Comparison of ENCODE assay signal across 11 mouse cellular contexts in genomic region chr19:32179514-32179913, GRCm38 (mm10).
A peak's percentile ranks its signal among the peaks of the same experiment; 100 is the strongest.
DNase-seq lines count a peak whose midpoint lies in the region; ATAC-seq and TF ChIP-seq lines count a peak whose summit lies in the region.
"Had no signal": no experiment of that assay in that cellular context is flagged by ENCODE, and none has a peak within 500 bp of the region (broad histone marks: within the 10 kb centered on the region; RNA-seq: fewer than 3 reads in every experiment).

No protein-coding gene starts in this region.

- peaks cover 6% of the 10 kb centered on the region; the same call in 1 of the 2 replicates for H3K79me2 ChIP-seq in MEL (ENCODE audit: control insufficient read depth, insufficient read depth, low read length, poor library complexity)

- no peak for DNase-seq in kidney, adult 2 months
- no peak for DNase-seq in kidney, adult 11 months
- no peak for DNase-seq in MEL (ENCODE audit: low read depth, low spot score)
- DNase-seq in liver, embryonic 13.5 days = no peak
- DNase-seq in urinary bladder, postnatal 10 days (ENCODE audit: low spot score) = no peak
- DNase-seq: gastrocnemius, postnatal 10 days; right cerebral cortex, postnatal 14 days had no signal

- TF ChIP-seq POLR2A in kidney, adult 2 months (IDR thresholded peaks at IDR 0.05; ENCODE audit: low read depth, low read length) = no peak
- no peak for TF ChIP-seq POLR2A in MEL (IDR thresholded peaks at IDR 0.05; ENCODE audit: control insufficient read depth in 1 of 2, insufficient read depth in 1 of 2, low read depth in 1 of 2, low read length in 2 of 2, poor library complexity in 1 of 2)
- TF ChIP-seq POLR2A in bone marrow macrophage, adult 2 months (IDR thresholded peaks at IDR 0.05; ENCODE audit: borderline replicate concordance, low read depth, low read length) = no peak

- no peaks in the 10 kb centered on the region for H3K27me3 ChIP-seq in kidney, adult 2 months (replicated peaks; ENCODE audit: control insufficient read depth, insufficient read depth, low read length)
- no peaks in the 10 kb centered on the region for H3K27me3 ChIP-seq in MEL (ENCODE audit: control insufficient read depth in 1 of 2, insufficient read depth in 2 of 2, low read length in 2 of 2)
- no peaks in the 10 kb centered on the region for H3K27me3 ChIP-seq in liver, embryonic 13.5 days

- no peak for TF ChIP-seq CTCF in kidney, adult 2 months (conservative IDR thresholded peaks at IDR 0.05; ENCODE audit: insufficient read depth, insufficient read length, low read depth, low read length)
- no peak for TF ChIP-seq CTCF in MEL (IDR thresholded peaks at IDR 0.05 in 2 of 3, conservative IDR thresholded peaks at IDR 0.05 in 1 of 3; ENCODE audit: control insufficient read depth in 1 of 3, insufficient read depth in 1 of 3, low read depth in 2 of 3, low read length in 3 of 3, poor library complexity in 1 of 3, severe bottlenecking in 1 of 3)
- no peak for TF ChIP-seq CTCF in bone marrow macrophage, adult 2 months (IDR thresholded peaks at IDR 0.05; ENCODE audit: low read depth, low read length)

- no peak overlapping the region for H3K4me3 ChIP-seq in kidney, adult 2 months (ENCODE audit: insufficient read depth, low read depth, low read length)
- 0 out of 4 replicates have a peak overlapping the region, but pooled peaks of 1 of the 2 experiments have one; percentile 43 for H3K4me3 ChIP-seq in MEL (ENCODE audit: control insufficient read depth in 1 of 2, insufficient read depth in 1 of 2, low read depth in 2 of 2, low read length in 2 of 2)
- H3K4me3 ChIP-seq in bone marrow macrophage, adult 2 months (ENCODE audit: insufficient read depth, low read length) = no peak overlapping the region
- H3K4me3 ChIP-seq in liver, embryonic 13.5 days (replicated peaks) = peak overlapping the region; percentile 40

- H3K36me3 ChIP-seq in kidney, adult 2 months (ENCODE audit: control insufficient read depth, insufficient read depth, low read length) = no peaks in the 10 kb centered on the region
- H3K36me3 ChIP-seq in MEL (ENCODE audit: control insufficient read depth in 1 of 2, insufficient read depth in 2 of 2, low read length in 2 of 2) = peaks cover 0 to 38% of the 10 kb centered on the region in 2 experiments; a peak in 2 of 4 replicates
- 0 out of 2 replicates have a peak, but pooled peaks cover 7% of the 10 kb centered on the region for H3K36me3 ChIP-seq in liver, embryonic 13.5 days

- H3K27ac ChIP-seq in kidney, adult 2 months (ENCODE audit: insufficient read depth, low read depth, low read length) = peak overlapping the region; percentile 98
- H3K27ac ChIP-seq in MEL (ENCODE audit: control insufficient read depth, low read depth, low read length) = peak overlapping the region; percentile 3; the same call in 1 of the 2 replicates
- H3K27ac ChIP-seq in bone marrow macrophage, adult 2 months (ENCODE audit: insufficient read depth, low read depth, low read length) = peak overlapping the region; percentile 90
- peak overlapping the region; percentile 99 for H3K27ac ChIP-seq in liver, embryonic 13.5 days

- ATAC-seq in liver, embryonic 13.5 days (ENCODE audit: low read depth) = no peak; the same call in 1 of the 2 replicates
- no peak for ATAC-seq in frontal cortex, adult (ENCODE audit: low TSS enrichment)
- no peak for ATAC-seq in inflammation-experienced regulatory T-cells, adult 6 months
- ATAC-seq: activated CD4-positive, CD25-positive, alpha-beta regulatory T cell, adult 4 months had no signal

- no peak for TF ChIP-seq EP300 in MEL (IDR thresholded peaks at IDR 0.05; ENCODE audit: low read depth in 1 of 2, low read length in 2 of 2)

- peak overlapping the region; percentile 55 for H3K9ac ChIP-seq in MEL (ENCODE audit: control insufficient read depth, low read depth, low read length, poor library complexity, severe bottlenecking)
- peak overlapping the region; percentile 69 for H3K9ac ChIP-seq in liver, embryonic 13.5 days

- no peak for TF ChIP-seq RAD21 in MEL (IDR thresholded peaks at IDR 0.05; ENCODE audit: low read depth, low read length)

- WGBS in kidney, adult 2 months = 20% methylated on average over 4 of the region's 4 CpGs
- 55% methylated on average over 4 of the region's 4 CpGs for WGBS in liver, embryonic 13.5 days (ENCODE audit: insufficient replicate concordance)

- peaks cover 38% of the 10 kb centered on the region for H3K4me1 ChIP-seq in kidney, adult 2 months (ENCODE audit: control insufficient read depth, insufficient read depth, low read length)
- H3K4me1 ChIP-seq in MEL (ENCODE audit: control insufficient read depth in 1 of 2, insufficient read depth in 2 of 2, low read length in 2 of 2) = peaks cover 21 to 38% of the 10 kb centered on the region in 2 experiments
- H3K4me1 ChIP-seq in bone marrow macrophage, adult 2 months (ENCODE audit: control insufficient read depth, insufficient read depth, low read length) = peaks cover 55% of the 10 kb centered on the region
- H3K4me1 ChIP-seq in liver, embryonic 13.5 days (replicated peaks) = peaks cover 99% of the 10 kb centered on the region

- peak overlapping the region; percentile 74 for H3K4me2 ChIP-seq in liver, embryonic 13.5 days

- no peaks in the 10 kb centered on the region for H3K9me3 ChIP-seq in MEL (replicated peaks; ENCODE audit: insufficient read depth, low read length)
- H3K9me3 ChIP-seq in liver, embryonic 13.5 days (replicated peaks) = no peaks in the 10 kb centered on the region

TF ChIP-seq in MEL, 35 proteins besides CTCF, POLR2A, EP300 and RAD21:
- TF ChIP-seq ZC3H11A (IDR thresholded peaks at IDR 0.05; ENCODE audit: low read depth, low read length) (no peak), TAL1 (IDR thresholded peaks at IDR 0.05; ENCODE audit: low read length) (no peak), GABPA (IDR thresholded peaks at IDR 0.05; ENCODE audit: low read depth, low read length) (no peak), KAT2A (conservative IDR thresholded peaks at IDR 0.05; ENCODE audit: low read depth, low read length) (no peak), SIN3A (IDR thresholded peaks at IDR 0.05; ENCODE audit: low read length) (no peak), USF2 (IDR thresholded peaks at IDR 0.05; ENCODE audit: borderline replicate concordance in 1 of 2, insufficient read depth in 1 of 2, low read depth in 1 of 2, low read length in 2 of 2) (no peak), POLR2AphosphoS2 (IDR thresholded peaks at IDR 0.05; ENCODE audit: low read length) (no peak)
TF ChIP-seq in MEL: peak in this region for 0.

Comparison
In these comparisons a context has a peak if more than half of its experiments do, and no peak if none do; other contexts are left out.
1. H3K27ac ChIP-seq: peak in every context shown above with its lines; median percentile 99 in liver, embryonic 13.5 days; 98 in kidney, adult 2 months; 90 in bone marrow macrophage, adult 2 months; 3 in MEL.